9 mouse cellular contexts compared by ENCODE assay signal in the genomic region with DNA sequence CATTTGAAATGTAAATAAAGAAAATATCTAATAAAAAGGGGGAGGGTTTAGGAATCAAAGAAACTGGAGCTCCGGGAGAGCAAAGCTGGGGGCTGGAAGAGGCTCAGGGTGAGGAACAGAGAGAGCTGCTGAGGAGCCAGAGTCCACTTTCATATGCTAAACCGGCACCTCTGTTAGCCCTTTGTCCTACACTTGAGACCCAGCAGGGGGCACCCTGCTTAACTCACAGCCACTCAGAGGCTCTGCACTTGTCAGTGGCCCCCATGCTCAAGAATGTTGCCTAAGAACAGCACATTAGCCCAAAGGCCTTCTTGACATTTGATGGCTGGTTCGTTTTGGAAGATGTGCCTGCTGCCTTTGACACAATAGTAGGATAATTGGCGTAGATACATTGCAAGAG.
DNase-seq lines count a peak whose midpoint lies in the region; TF ChIP-seq lines count a peak whose summit lies in the region.
"Had no signal": no experiment of that assay in that cellular context is flagged by ENCODE, and none has a peak within 500 bp of the region (broad histone marks: within the 10 kb centered on the region; RNA-seq: fewer than 3 reads in every experiment).

No protein-coding gene starts in this region.

- DNase-seq in cerebellum, postnatal 10 days = peak; percentile 16 to 27
- DNase-seq in cerebellum, adult 2 months = no peak
- DNase-seq in left cerebral cortex, adult 2 months (ENCODE audit: extremely low spot score in 1 of 2, low spot score in 2 of 2) = no peak
- DNase-seq in left cerebral cortex, adult 9 months (ENCODE audit: low spot score in 2 of 2) = no peak
- peak; percentile 16 for DNase-seq in kidney, postnatal 10 days
- no peak for DNase-seq in spleen, postnatal 4 days (ENCODE audit: low spot score in 2 of 2)
- no peak for DNase-seq in frontal cortex, postnatal 25 days (ENCODE audit: low spot score in 2 of 2)

- WGBS in cerebellum, adult 2 months = 31% methylated on average over 4 of the region's 4 CpGs

- intact Hi-C loops in left cerebral cortex, adult 2 months (cut with DNase I) = no loop called here

- no peak overlapping the region for H3K4me3 ChIP-seq in cerebellum, adult 2 months (replicated peaks; ENCODE audit: insufficient read depth, low read depth, low read length)
- no peak overlapping the region for H3K4me3 ChIP-seq in left cerebral cortex, adult 2 months
- no peak overlapping the region for H3K4me3 ChIP-seq in ES-Bruce4 (ENCODE audit: low read depth, low read length)
- H3K4me3 ChIP-seq: heart, embryonic 12.5 days had no signal

- no peak for TF ChIP-seq CTCF in cerebellum, adult 2 months (IDR thresholded peaks at IDR 0.05; ENCODE audit: borderline replicate concordance, insufficient read depth, low read depth, low read length)
- peak; percentile 48 for TF ChIP-seq CTCF in left cerebral cortex, adult 2 months (IDR thresholded peaks at IDR 0.05)
- TF ChIP-seq CTCF in ES-Bruce4 (IDR thresholded peaks at IDR 0.05; ENCODE audit: low read depth, low read length) = peak; percentile 43

- H3K27ac ChIP-seq in cerebellum, adult 2 months (ENCODE audit: insufficient read depth, low read length) = no peak overlapping the region
- no peak overlapping the region for H3K27ac ChIP-seq in left cerebral cortex, adult 2 months
- no peak overlapping the region for H3K27ac ChIP-seq in ES-Bruce4 (ENCODE audit: insufficient read depth, low read length)

- no peaks in the 10 kb centered on the region for H3K9me3 ChIP-seq in ES-Bruce4 (replicated peaks; ENCODE audit: control insufficient read depth, insufficient read depth, low read length, poor library complexity, severe bottlenecking)
- H3K9me3 ChIP-seq: heart, embryonic 12.5 days had no signal

- TF ChIP-seq POLR2A in cerebellum, adult 2 months (IDR thresholded peaks at IDR 0.05; ENCODE audit: borderline replicate concordance, insufficient read depth, low read length) = no peak
- TF ChIP-seq POLR2A in ES-Bruce4 (IDR thresholded peaks at IDR 0.05; ENCODE audit: insufficient read depth, low read length) = no peak

- H3K36me3 ChIP-seq in ES-Bruce4 (ENCODE audit: control insufficient read depth, insufficient read depth, low read length, poor library complexity, severe bottlenecking) = no peaks in the 10 kb centered on the region
- H3K36me3 ChIP-seq: heart, embryonic 12.5 days had no signal

- 0 out of 2 replicates have a peak, but pooled peaks have one; percentile 60 for TF ChIP-seq EP300 in ES-Bruce4 (IDR thresholded peaks at IDR 0.05; ENCODE audit: insufficient read depth, low read depth, low read length)

- no peaks in the 10 kb centered on the region for H3K4me1 ChIP-seq in cerebellum, adult 2 months (ENCODE audit: control insufficient read depth, insufficient read depth, low read length)
- H3K4me1 ChIP-seq in ES-Bruce4 (ENCODE audit: control insufficient read depth, insufficient read depth, low read length) = no peaks in the 10 kb centered on the region

- no peak overlapping the region for H3K9ac ChIP-seq in ES-Bruce4 (ENCODE audit: low read depth, poor library complexity, severe bottlenecking)
- H3K9ac ChIP-seq: heart, embryonic 12.5 days had no signal

- no peaks in the 10 kb centered on the region for H3K27me3 ChIP-seq in cerebellum, adult 2 months (ENCODE audit: control insufficient read depth, insufficient read depth, low read length)
- 0 out of 2 replicates have a peak, but pooled peaks cover 2% of the 10 kb centered on the region for H3K27me3 ChIP-seq in ES-Bruce4 (ENCODE audit: control insufficient read depth, insufficient read depth, low read length, poor library complexity, severe bottlenecking)
- H3K27me3 ChIP-seq: heart, embryonic 12.5 days had no signal

Comparison
In these comparisons a context has a peak if more than half of its experiments do, and no peak if none do; other contexts are left out.
1. DNase-seq: peak in cerebellum, postnatal 10 days (2 of 2) and kidney, postnatal 10 days (single experiment); none in cerebellum, adult 2 months (0 of 2), left cerebral cortex, adult 2 months (0 of 2), left cerebral cortex, adult 9 months (0 of 2), spleen, postnatal 4 days (0 of 2) and frontal cortex, postnatal 25 days (0 of 2).